Mouse (Mus musculus): ENCODE data around the gene Lipn. TPM values are rescaled to one million over a fixed set of nuclear protein-coding genes. Genes with fewer than 3 reads are reported as not detected.

Gene Lipn
- polyA plus RNA-seq, 1 experiment, result not detected

DNA sequence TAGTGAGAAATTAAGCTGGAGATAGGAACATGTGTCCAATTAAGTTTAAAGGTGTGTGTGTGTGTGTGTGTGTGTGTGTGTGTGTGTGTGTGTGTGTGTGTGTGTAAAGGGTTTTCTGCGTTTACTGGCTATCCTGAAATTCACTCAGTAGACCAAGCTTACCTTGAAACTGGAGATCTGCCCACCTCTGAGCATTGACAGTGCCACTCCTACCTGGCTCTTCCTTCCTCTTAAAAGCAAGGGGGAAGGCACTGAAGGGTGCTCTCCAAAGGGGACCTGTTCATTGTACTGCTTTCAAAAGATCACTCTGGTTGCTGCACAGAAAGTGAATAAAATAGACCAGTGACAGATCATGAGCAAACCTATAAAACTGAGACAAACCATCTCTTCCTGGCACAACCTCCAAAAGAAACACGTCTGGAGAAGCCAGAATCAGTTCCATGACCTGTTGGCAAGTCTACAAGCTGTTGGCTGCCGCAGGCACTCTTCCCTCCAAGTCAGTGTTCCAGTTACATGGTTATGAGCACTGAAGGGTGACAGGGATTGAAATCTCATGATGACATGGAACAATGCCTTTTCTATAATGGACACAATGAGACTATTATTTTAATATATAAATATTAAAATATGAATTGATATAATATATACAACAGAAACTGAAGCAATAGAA is 22.0 kb downstream of the Lipn start:
- TF ChIP-seq POLR2A (IDR thresholded peaks at IDR 0.05; ENCODE audit: borderline replicate concordance, extremely low read depth, insufficient read depth, insufficient read length, poor library complexity, severe bottlenecking) (no peak), CTCF (IDR thresholded peaks at IDR 0.05; ENCODE audit: borderline replicate concordance, extremely low read depth, insufficient read depth, insufficient read length) (no peak)
- no peak for DNase-seq (ENCODE audit: low read depth)

DNA sequence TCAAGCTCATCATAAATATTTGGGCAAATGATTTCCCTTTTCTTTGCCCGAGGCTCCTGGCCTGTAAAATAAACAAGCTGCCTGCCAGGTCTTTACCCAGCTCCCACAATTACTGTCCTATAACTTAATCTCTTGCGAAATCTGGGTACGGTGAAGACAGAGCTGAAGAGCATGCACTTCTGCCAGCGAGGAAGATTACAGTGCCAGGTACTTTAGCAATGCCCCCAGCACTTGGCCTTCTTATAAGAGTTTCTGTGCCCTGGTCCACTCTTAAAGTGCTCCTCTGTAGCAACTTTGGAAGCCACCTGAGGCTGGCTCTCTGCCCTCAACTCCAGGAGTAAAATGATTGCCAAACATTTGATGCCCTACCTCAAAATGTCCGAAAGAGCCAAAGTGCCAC is 28.2 kb downstream of the Lipn start:
- no peak for DNase-seq (ENCODE audit: low read depth)
- TF ChIP-seq CTCF (IDR thresholded peaks at IDR 0.05; ENCODE audit: borderline replicate concordance, extremely low read depth, insufficient read depth, insufficient read length) (no peak), POLR2A (IDR thresholded peaks at IDR 0.05; ENCODE audit: borderline replicate concordance, extremely low read depth, insufficient read depth, insufficient read length, poor library complexity, severe bottlenecking) (no peak)

DNA sequence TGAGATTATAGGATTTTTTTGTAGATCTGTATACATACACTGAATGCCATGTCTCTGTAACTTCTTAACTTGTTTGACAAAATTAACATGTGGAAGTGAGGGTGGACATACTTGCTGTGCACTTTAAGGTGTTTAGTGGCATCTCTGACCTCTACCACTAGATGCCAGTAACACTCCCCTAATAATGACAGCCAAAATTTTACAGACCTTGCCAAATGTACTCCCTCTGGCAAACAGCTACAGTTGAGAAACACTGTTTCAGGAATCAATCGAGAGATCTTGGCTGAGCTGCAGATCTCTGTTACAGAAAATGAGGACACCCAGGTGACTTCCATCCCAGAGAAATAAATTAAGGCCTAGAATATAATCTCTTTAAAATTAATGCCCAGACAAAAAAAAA is 29.1 kb downstream of the Lipn start:
- TF ChIP-seq POLR2A (IDR thresholded peaks at IDR 0.05; ENCODE audit: borderline replicate concordance, extremely low read depth, insufficient read depth, insufficient read length, poor library complexity, severe bottlenecking), result no peak
- TF ChIP-seq CTCF (IDR thresholded peaks at IDR 0.05; ENCODE audit: borderline replicate concordance, extremely low read depth, insufficient read depth, insufficient read length), result no peak
- no peak for DNase-seq (ENCODE audit: low read depth)

DNA sequence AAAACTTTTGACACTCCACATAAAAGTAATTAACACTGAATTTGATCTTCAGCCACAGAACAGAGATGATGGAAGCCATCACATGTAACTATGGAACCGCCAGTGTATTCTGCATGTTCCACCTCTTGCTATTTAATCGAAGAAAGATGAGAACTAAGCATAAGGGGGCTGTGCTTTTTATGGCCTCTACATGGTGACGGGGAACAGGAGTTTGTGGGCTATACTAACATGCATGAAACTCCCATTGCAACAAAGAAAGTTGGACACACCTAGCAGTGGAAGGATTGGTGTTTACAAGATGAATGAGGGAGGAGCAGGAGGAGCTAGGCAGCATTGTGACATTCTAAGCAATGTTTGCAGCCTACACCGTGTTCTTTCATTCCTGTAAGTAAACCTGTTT is 33.5 kb downstream of the Lipn start, which contains the start of gene Lipm:
Gene Lipm, plus strand, starts transcription at position 301 of the 400 bp plus-strand sequence.
- DNase-seq (ENCODE audit: low read depth), result no peak
- TF ChIP-seq CTCF (IDR thresholded peaks at IDR 0.05; ENCODE audit: borderline replicate concordance, extremely low read depth, insufficient read depth, insufficient read length) (no peak), POLR2A (IDR thresholded peaks at IDR 0.05; ENCODE audit: borderline replicate concordance, extremely low read depth, insufficient read depth, insufficient read length, poor library complexity, severe bottlenecking) (no peak)

DNA sequence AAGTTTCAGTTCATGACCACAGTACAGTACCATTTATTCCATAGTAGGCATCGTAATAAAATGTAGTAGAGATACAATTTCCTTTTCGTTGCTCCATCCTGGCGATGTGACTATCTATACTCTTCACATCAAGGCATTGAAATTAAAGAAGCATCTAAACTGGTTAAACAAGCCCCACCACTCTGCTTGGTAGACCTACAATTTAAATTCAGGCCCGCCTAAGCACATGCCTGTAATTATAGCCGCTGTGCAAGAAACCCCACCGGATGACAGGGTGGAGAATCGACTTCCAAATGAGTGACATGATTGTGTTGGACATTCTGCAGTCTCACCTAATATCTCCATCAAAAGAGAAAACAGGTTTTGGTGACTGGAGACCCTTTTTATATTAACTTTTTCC is 34.7 kb downstream of the Lipn start:
- TF ChIP-seq POLR2A (IDR thresholded peaks at IDR 0.05; ENCODE audit: borderline replicate concordance, extremely low read depth, insufficient read depth, insufficient read length, poor library complexity, severe bottlenecking) (no peak), CTCF (IDR thresholded peaks at IDR 0.05; ENCODE audit: borderline replicate concordance, extremely low read depth, insufficient read depth, insufficient read length) (no peak)
- no peak for DNase-seq (ENCODE audit: low read depth)

DNA sequence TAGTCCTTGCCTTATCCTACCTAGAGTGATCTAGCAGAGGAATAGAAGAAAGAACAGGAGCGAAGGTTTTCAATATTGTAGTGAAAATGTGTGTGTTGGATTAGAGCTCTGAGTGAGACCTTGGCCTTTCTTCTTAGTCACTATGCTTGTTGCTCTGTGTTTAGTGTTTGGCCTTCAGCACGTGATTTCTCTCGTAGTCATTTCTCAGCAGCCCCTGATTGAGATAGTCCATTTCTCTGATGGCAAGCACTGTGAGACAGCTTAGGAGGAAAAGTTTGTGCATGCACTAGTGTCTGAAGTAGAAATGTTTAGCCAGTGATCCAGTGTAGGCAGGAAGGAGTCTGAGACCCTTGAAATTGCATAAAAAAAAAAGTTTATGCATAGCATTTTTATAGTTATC is 37.7 kb downstream of the Lipn start:
- no peak for DNase-seq (ENCODE audit: low read depth)
- TF ChIP-seq CTCF (IDR thresholded peaks at IDR 0.05; ENCODE audit: borderline replicate concordance, extremely low read depth, insufficient read depth, insufficient read length) (no peak), POLR2A (IDR thresholded peaks at IDR 0.05; ENCODE audit: borderline replicate concordance, extremely low read depth, insufficient read depth, insufficient read length, poor library complexity, severe bottlenecking) (no peak)

DNA sequence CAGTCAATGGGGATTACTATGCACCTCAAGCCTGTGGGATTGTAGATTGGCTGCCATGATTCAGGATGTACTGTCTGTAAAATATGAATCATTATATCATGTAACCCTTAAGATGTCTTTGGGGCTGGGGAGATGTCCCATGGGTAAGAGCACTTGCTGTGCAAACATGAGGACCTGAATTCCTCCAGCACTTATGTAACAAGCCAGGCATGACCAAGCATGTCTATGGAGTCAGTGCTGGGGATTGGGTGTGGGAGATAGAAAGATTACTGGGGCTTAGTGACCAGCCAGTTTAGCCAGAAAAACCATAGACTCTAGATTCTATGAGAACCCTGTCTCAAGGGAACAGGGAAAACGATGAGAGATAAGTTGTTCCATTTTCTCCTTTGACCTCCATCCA is 51.9 kb downstream of the Lipn start:
- DNase-seq (ENCODE audit: low read depth), result no peak
- TF ChIP-seq CTCF (IDR thresholded peaks at IDR 0.05; ENCODE audit: borderline replicate concordance, extremely low read depth, insufficient read depth, insufficient read length), result no peak

DNA sequence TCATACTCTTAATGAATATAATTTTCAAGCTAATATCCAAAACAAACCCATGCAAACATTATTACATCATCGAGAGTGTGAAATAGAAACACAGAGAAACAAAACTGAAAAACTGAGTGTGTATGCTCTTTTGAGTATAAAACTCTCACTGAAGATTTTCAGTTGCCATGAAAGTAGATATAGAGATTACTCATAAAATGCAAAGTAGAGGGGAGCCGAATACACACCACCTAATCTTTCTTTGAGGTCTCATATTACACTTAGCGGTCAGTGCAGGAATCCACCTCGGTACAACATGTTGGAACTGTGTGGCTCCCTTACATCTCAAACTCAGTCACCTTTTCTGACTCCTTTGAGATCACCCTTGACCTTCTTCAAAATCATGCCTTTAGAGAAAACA is 52.5 kb downstream of the Lipn start:
- no peak for DNase-seq (ENCODE audit: low read depth)
- TF ChIP-seq CTCF (IDR thresholded peaks at IDR 0.05; ENCODE audit: borderline replicate concordance, extremely low read depth, insufficient read depth, insufficient read length), result no peak
- no peak for TF ChIP-seq POLR2A (IDR thresholded peaks at IDR 0.05; ENCODE audit: borderline replicate concordance, extremely low read depth, insufficient read depth, insufficient read length, poor library complexity, severe bottlenecking)

DNA sequence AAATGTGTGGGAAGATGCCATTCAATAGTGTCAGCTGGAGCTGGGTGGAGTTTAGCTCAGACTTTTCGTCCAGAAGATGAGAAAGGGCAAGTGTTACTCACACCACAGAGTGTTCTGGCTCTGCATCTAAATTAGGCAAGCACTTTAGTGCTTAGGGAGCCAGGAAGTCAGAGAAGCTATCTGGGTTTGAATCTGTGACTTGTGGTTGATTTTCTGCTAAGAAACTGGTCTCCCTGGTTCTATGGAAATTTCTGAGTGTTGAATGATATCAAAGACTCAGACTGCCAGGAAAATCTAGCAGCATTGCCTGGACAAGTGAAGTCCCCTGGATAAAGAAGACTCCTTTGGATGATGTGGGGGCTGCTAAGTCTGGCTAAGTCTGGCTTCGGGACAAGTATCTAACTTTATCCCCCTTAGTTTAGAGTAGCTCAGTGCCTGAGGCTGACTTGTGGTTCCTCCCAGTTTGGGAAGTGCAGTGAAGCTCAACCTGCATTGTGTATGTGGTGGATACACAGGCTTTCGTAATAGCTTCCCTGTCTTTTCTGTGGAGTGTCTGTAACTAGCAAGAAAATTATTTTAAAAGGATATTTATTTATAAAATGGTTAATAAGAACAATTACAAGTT is 53.1 kb downstream of the Lipn start:
- DNase-seq (ENCODE audit: low read depth), result no peak
- no peak for TF ChIP-seq POLR2A (IDR thresholded peaks at IDR 0.05; ENCODE audit: borderline replicate concordance, extremely low read depth, insufficient read depth, insufficient read length, poor library complexity, severe bottlenecking)
- no peak for TF ChIP-seq CTCF (IDR thresholded peaks at IDR 0.05; ENCODE audit: borderline replicate concordance, extremely low read depth, insufficient read depth, insufficient read length)

Other genes starting within 250 kb of the Lipn start
- not detected in 2 replicates for gene Lipf, start 106.2 kb upstream of the Lipn start, polyA plus RNA-seq (2012; rRNA removed)
- gene Lipk, start 59.1 kb upstream of the Lipn start, polyA plus RNA-seq (2012; rRNA removed), result 0.05 TPM in 1 of 2 replicates, not detected in the other
- gene Lipm, start 33.6 kb downstream of the Lipn start, polyA plus RNA-seq (2012; rRNA removed), result 0.10 and 0.26 TPM in 2 replicates
- 0.16 and 0.24 TPM in 2 replicates for gene Ankrd22, start 98.7 kb downstream of the Lipn start, polyA plus RNA-seq (2012; rRNA removed)
- gene Stambpl1, start 124.9 kb downstream of the Lipn start, polyA plus RNA-seq (2012; rRNA removed), result 4.9 and 7.6 TPM in 2 replicates
- gene Acta2, start 188.2 kb downstream of the Lipn start, polyA plus RNA-seq (2012; rRNA removed), result 14.1 and 18.2 TPM in 2 replicates
- 0.28 and 0.79 TPM in 2 replicates for gene Fas, start 223.3 kb downstream of the Lipn start, polyA plus RNA-seq (2012; rRNA removed)

Measured in brain, embryonic 14.5 days (tissue).